Mouse (Mus musculus) liver, embryonic 11.5 days (tissue): ENCODE measurements at regions not wholly inside any gene's neighbourhood (a gene's known extent, or its start where the extent isn't known, plus 50 kb on each side); places are given as distances from the start of the nearest gene placed in this dataset.

Source experiments
- ATAC-seq: fragments of 200-750 bp; cut with Nextera tagmentation; replicated peaks from 2 replicates; pipeline ENCODE4 v1.8.0; 2017; ENCODE audit warnings: moderate number of reproducible peaks, mild to moderate bottlenecking, moderate TSS enrichment, moderate library complexity; ENCODE audit not compliant: low FRiP score
- DNase-seq: peaks from one replicate; pipeline ENCODE4 v3.0.0-alpha.2; 2017; ENCODE audit warnings: low spot score
- H3K27ac ChIP-seq: fragments of 300-500 bp; sonication (generic); 2 replicates; pipeline ENCODE4 v1.5.1; 2014; ENCODE audit warnings: mild to moderate bottlenecking, low read depth, low read length, control low read depth
- H3K27me3 ChIP-seq: fragments of 300-500 bp; sonication (generic); replicated peaks from 2 replicates; pipeline ENCODE4 v1.6.1; 2014; ENCODE audit warnings: low read length, mixed read lengths; ENCODE audit not compliant: control insufficient read depth, insufficient read depth
- H3K36me3 ChIP-seq: fragments of 300-500 bp; sonication (generic); 2 replicates; pipeline ENCODE4 v1.6.1; 2014; ENCODE audit warnings: mild to moderate bottlenecking, low read length, moderate library complexity, mixed read lengths; ENCODE audit not compliant: control insufficient read depth, insufficient read depth
- H3K4me1 ChIP-seq: fragments of 300-500 bp; sonication (generic); replicated peaks from 2 replicates; pipeline ENCODE4 v1.6.1; 2014; ENCODE audit warnings: low read length, mixed read lengths; ENCODE audit not compliant: control insufficient read depth, insufficient read depth
- H3K4me2 ChIP-seq: fragments of 300-500 bp; sonication (generic); 2 replicates; pipeline ENCODE4 v1.6.1; 2014; ENCODE audit warnings: mild to moderate bottlenecking, control low read depth, moderate library complexity
- H3K4me3 ChIP-seq: fragments of 300-500 bp; sonication (generic); 2 replicates; pipeline ENCODE4 v1.5.1; 2014; ENCODE audit warnings: low read depth, low read length, control low read depth
- H3K9ac ChIP-seq: fragments of 300-500 bp; sonication (generic); 2 replicates; pipeline ENCODE4 v1.6.1; 2014; ENCODE audit warnings: low read depth, low read length, control low read depth
- H3K9me3 ChIP-seq: fragments of 300-500 bp; sonication (generic); 2 replicates; pipeline ENCODE4 v1.6.1; 2016; ENCODE audit warnings: low read length, inconsistent platforms, mixed read lengths; ENCODE audit not compliant: control insufficient read depth
- WGBS: fragments of 180-500 bp; shearing (Covaris S2); extraction: QIAGEN DNeasy Blood & Tissue Kit; methylation state at CpG from one replicate; pipeline ENCODE4 v1.1.7; 2014; 5-methylcytosine and 5-hydroxymethylcytosine counted together

DNA sequence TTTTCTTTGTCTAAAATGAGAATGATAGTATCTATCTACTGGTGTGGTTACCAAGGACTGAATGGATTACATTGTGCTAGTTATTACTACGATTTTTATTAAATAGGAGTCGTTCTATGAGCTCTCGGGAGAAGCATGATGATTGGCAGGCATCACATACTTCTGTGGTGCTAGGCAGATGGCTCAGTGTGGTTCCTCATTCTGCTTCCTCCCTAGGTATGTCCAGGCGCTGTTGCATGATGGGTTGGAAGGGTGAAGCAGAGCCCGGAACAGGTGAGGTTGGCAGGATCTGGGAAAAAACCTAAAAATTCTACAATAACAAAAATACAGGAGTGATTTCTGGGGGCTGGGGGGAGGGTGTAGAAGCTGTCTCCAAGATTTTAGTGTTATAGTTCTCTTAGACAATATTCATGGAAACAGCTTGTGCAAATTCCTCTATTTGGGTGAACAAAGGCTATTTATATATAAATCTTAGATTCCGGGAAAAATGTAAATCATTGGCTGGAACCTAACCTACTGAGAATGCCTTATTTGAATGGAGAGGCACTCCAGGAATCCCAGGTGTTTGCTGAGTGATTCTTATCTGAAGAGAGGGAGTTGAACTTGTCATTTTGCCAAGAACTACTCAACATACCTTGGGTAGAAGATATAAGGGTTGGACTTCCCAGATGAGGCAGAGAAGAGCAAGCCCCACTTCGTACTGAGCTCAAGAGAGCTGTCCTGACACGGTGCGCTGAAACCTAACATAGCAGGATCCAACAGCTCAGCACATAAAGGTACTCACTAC lies 68.5 kb upstream of the Irak1bp1 start:
- H3K9me3 ChIP-seq, result no peaks in the 10 kb centered on the region
- H3K27ac ChIP-seq, result no peak overlapping the region
- H3K9ac ChIP-seq, result no peak overlapping the region
- H3K27me3 ChIP-seq, result no peaks in the 10 kb centered on the region
- no peaks in the 10 kb centered on the region for H3K36me3 ChIP-seq
- H3K4me2 ChIP-seq, result no peak overlapping the region
- ATAC-seq (no peak), DNase-seq (no peak)
- 83% methylated on average over 9 of the region's 9 CpGs for WGBS
- no peak overlapping the region for H3K4me3 ChIP-seq
- H3K4me1 ChIP-seq, result no peaks in the 10 kb centered on the region

DNA sequence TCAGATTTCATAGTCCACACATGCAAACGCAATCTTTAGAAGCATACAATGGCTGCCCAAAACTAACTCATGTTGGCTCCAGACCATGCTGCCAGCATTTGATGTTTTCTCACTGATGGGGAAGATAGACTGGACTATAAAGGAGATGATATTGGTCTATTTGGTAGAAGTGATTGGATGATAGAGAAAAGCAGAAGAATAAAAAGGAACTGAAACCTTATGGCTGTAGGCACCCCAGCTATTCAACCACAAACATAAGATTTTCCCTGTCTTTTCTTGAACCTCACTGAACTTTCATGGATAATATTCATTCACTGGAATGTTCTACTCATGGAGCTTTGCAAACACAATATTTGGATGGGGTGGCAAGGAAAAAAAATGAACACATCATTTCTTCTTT lies 65.7 kb upstream of the Irak1bp1 start:
- no peak overlapping the region for H3K27ac ChIP-seq
- H3K4me3 ChIP-seq, result no peak overlapping the region
- WGBS, result 72% methylated on average over 1 of the region's 1 CpGs
- no peaks in the 10 kb centered on the region for H3K27me3 ChIP-seq
- ATAC-seq (no peak), DNase-seq (no peak)
- H3K4me1 ChIP-seq, result no peaks in the 10 kb centered on the region
- H3K36me3 ChIP-seq, result no peaks in the 10 kb centered on the region
- no peak overlapping the region for H3K9ac ChIP-seq
- no peaks in the 10 kb centered on the region for H3K9me3 ChIP-seq
- no peak overlapping the region for H3K4me2 ChIP-seq
